Mouse (Mus musculus): Measurements from ENCODE around the gene Cym. TPM values are rescaled to one million over a fixed set of nuclear protein-coding genes. Genes with fewer than 3 reads are reported as not detected.

The Cym gene
- polyA plus RNA-seq, 1 experiment: not detected

DNA sequence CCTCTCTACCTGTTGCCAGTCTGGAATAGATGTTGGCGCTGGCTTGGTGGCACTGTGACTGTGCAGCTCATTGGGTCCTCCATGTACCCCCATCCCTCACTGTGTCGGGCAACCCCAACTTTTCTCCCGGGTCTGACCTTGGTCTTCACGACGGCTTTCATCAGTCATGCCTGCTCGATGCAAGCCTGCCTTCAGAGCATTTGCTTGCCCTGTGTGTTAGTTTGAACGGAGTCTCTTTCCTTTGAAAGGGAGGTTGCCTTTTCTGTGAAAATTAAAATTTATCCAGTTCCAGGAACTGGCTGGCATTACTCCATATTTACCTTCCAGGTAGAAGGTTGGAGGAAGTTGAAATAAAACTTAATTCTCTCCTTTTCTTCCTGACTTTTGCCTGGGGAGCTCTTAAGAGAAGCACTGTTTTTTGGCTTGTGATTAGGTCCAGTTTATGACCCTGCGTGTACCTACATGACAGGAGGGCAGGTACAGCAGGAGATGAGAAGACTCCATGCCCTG is 17.0 kb upstream of the Cym start:
- TF ChIP-seq POLR2A (IDR thresholded peaks at IDR 0.05; ENCODE audit: control insufficient read depth, low read depth, low read length): no peak
- no peak overlapping the region for H3K4me3 ChIP-seq (ENCODE audit: control insufficient read depth, low read depth, low read length)
- no peak overlapping the region for H3K27ac ChIP-seq (ENCODE audit: control insufficient read depth, insufficient read depth, low read depth, low read length)
- no peaks in the 10 kb centered on the region for H3K36me3 ChIP-seq (ENCODE audit: control insufficient read depth, insufficient read depth, low read length)
- H3K27me3 ChIP-seq (ENCODE audit: control insufficient read depth, insufficient read depth, low read length): no peaks in the 10 kb centered on the region
- H3K4me1 ChIP-seq (ENCODE audit: control insufficient read depth, insufficient read depth, low read length): no peaks in the 10 kb centered on the region; the same call in 1 of the 2 replicates

DNA sequence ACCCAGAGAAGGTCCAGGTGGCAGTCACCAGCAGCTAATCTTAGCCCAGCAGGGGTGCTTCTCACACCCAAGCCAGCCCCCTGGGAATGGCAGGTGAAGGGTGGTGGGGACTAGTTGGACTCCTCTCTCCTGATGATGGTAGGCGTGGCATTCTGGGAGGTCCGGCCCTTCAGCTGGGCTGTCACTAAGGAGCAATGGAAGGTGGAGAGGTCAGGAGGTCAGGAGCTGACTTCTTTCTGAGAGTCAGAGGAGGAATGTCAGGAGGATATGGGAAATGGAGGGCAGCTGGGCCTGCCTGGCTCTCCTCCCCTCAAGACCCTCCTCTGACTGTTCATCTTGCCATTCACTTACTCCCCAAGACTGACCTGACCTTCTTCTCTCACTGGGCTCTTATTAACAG is 16.5 kb upstream of the Cym start:
- H3K4me1 ChIP-seq (ENCODE audit: control insufficient read depth, insufficient read depth, low read length): no peaks in the 10 kb centered on the region; the same call in 1 of the 2 replicates
- no peaks in the 10 kb centered on the region for H3K36me3 ChIP-seq (ENCODE audit: control insufficient read depth, insufficient read depth, low read length)
- H3K27me3 ChIP-seq (ENCODE audit: control insufficient read depth, insufficient read depth, low read length): no peaks in the 10 kb centered on the region
- TF ChIP-seq POLR2A (IDR thresholded peaks at IDR 0.05; ENCODE audit: control insufficient read depth, low read depth, low read length) (no peak), CTCF (IDR thresholded peaks at IDR 0.05; ENCODE audit: control insufficient read depth, insufficient read depth, insufficient replicate concordance, low read depth, low read length) (no peak)
- H3K27ac ChIP-seq (ENCODE audit: control insufficient read depth, insufficient read depth, low read depth, low read length): no peak overlapping the region
- no peak overlapping the region for H3K4me3 ChIP-seq (ENCODE audit: control insufficient read depth, low read depth, low read length)

DNA sequence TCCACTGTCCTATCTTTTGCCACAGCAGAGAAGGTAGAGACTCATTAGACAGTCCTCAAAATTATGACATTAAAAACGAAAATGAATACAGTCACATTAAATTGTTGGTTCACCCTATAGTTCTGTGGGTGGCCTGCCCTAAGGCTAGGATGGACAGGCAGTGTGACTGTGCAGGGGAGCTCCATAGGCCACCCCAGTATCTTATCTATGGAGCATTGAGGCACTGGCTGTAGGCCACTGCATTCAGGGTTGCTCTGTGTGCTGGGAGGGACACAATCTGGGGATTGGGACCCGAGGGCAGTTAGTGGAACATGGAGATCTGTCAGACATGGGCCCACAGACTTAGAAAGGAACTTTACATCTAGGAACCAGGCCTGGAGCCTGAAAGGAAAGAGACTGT is 12.4 kb upstream of the Cym start:
- Histone ChIP-seq H3K4me1 (ENCODE audit: control insufficient read depth, insufficient read depth, low read length) (no peaks in the 10 kb centered on the region; the same call in 1 of the 2 replicates), H3K4me3 (ENCODE audit: control insufficient read depth, low read depth, low read length) (no peak overlapping the region), H3K36me3 (ENCODE audit: control insufficient read depth, insufficient read depth, low read length) (no peaks in the 10 kb centered on the region), H3K27ac (ENCODE audit: control insufficient read depth, insufficient read depth, low read depth, low read length) (0 out of 2 replicates have a peak overlapping the region, but pooled peaks have one; percentile 16), H3K27me3 (ENCODE audit: control insufficient read depth, insufficient read depth, low read length) (no peaks in the 10 kb centered on the region)
- TF ChIP-seq POLR2A (IDR thresholded peaks at IDR 0.05; ENCODE audit: control insufficient read depth, low read depth, low read length): no peak
- no peak for TF ChIP-seq CTCF (IDR thresholded peaks at IDR 0.05; ENCODE audit: control insufficient read depth, insufficient read depth, insufficient replicate concordance, low read depth, low read length)

DNA sequence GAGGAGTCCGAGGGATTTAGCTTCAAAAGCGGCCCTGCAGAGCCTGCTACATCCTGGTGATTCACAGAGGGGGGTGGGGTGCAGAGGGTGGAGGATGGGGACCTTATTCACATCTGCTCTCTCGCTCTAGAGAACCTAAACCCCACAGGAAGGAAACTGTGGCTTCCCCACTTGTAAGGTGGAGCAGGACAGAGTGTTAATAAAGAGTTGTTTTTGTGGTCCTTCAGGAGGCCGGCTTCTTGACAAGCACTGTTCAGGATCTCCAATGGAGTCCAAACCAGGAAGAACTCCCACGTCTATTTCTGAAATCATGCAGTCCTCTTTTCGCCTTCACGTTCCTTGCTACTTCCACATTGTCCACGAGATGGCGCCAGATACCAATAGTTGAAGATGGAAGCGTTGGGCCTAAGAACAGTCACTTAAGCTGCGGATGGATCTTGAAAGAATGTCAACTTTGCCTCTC is 11.8 kb upstream of the Cym start:
- Histone ChIP-seq H3K4me3 (ENCODE audit: control insufficient read depth, low read depth, low read length) (no peak overlapping the region), H3K27ac (ENCODE audit: control insufficient read depth, insufficient read depth, low read depth, low read length) (no peak overlapping the region), H3K4me1 (ENCODE audit: control insufficient read depth, insufficient read depth, low read length) (no peaks in the 10 kb centered on the region; the same call in 1 of the 2 replicates)

DNA sequence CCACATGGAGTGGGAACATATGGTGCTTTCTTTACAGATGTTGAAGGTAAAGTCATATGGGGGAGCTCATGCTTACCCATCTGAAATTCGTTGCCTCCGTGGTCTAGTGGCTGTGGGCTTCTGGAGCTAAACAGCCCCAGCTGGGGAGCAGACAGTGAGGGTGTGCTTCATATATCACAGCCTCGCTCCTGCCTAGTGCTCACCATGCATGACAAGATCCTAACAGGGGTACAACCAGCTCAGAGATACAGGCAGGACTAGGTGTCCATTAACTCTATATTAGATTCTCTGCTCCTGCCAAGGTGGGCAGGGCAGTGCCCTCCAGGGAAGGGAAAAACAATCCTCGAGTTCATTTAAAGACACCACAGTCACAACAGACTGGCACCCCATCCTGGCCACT is 9.7 kb upstream of the Cym start:
- Histone ChIP-seq H3K4me3 (ENCODE audit: control insufficient read depth, low read depth, low read length) (no peak overlapping the region), H3K4me1 (ENCODE audit: control insufficient read depth, insufficient read depth, low read length) (no peaks in the 10 kb centered on the region; the same call in 1 of the 2 replicates), H3K27ac (ENCODE audit: control insufficient read depth, insufficient read depth, low read depth, low read length) (no peak overlapping the region), H3K27me3 (ENCODE audit: control insufficient read depth, insufficient read depth, low read length) (no peaks in the 10 kb centered on the region), H3K36me3 (ENCODE audit: control insufficient read depth, insufficient read depth, low read length) (no peaks in the 10 kb centered on the region)
- TF ChIP-seq POLR2A (IDR thresholded peaks at IDR 0.05; ENCODE audit: control insufficient read depth, low read depth, low read length) (no peak), CTCF (IDR thresholded peaks at IDR 0.05; ENCODE audit: control insufficient read depth, insufficient read depth, insufficient replicate concordance, low read depth, low read length) (no peak)

More for the DNA sequence above, 11.8 kb upstream of the Cym start:
- no peaks in the 10 kb centered on the region for H3K27me3 ChIP-seq (ENCODE audit: control insufficient read depth, insufficient read depth, low read length)
- peak; percentile 47; the same call in 1 of the 2 replicates for TF ChIP-seq CTCF (IDR thresholded peaks at IDR 0.05; ENCODE audit: control insufficient read depth, insufficient read depth, insufficient replicate concordance, low read depth, low read length)
- no peak for TF ChIP-seq POLR2A (IDR thresholded peaks at IDR 0.05; ENCODE audit: control insufficient read depth, low read depth, low read length)
- no peaks in the 10 kb centered on the region for H3K36me3 ChIP-seq (ENCODE audit: control insufficient read depth, insufficient read depth, low read length)

DNA sequence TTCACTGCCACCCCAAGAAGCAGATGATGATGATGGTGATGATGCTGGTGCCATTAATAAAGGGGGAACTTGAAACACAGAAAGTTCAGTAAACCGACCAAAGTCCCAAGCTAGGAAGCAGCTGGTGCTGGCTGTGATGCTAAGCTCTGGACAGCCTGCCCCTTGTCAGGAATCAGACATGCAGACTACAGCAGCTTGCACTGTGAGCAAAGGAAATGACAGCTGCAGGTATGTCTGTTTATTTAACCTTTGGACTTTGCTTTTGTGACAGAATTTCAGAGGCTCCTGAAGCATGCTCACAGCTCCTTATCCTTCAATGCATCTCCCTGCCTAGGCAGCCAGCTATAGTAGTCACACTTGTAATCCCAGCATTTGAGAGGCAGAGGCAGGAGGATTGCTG is 9.0 kb upstream of the Cym start, which contains the start of gene A630076J17Rik:
Gene A630076J17Rik (plus strand): TSS at position 88 of the 400 bp plus-strand sequence.
- Histone ChIP-seq H3K27me3 (ENCODE audit: control insufficient read depth, insufficient read depth, low read length) (no peaks in the 10 kb centered on the region), H3K4me1 (ENCODE audit: control insufficient read depth, insufficient read depth, low read length) (no peaks in the 10 kb centered on the region; the same call in 1 of the 2 replicates), H3K4me3 (ENCODE audit: control insufficient read depth, low read depth, low read length) (no peak within 1 kb of the TSS), H3K36me3 (ENCODE audit: control insufficient read depth, insufficient read depth, low read length) (no peaks in the 10 kb centered on the region), H3K27ac (ENCODE audit: control insufficient read depth, insufficient read depth, low read depth, low read length) (no peak within 1 kb of the TSS)
- no peak for TF ChIP-seq POLR2A (IDR thresholded peaks at IDR 0.05; ENCODE audit: control insufficient read depth, low read depth, low read length)
- no peak for TF ChIP-seq CTCF (IDR thresholded peaks at IDR 0.05; ENCODE audit: control insufficient read depth, insufficient read depth, insufficient replicate concordance, low read depth, low read length)

DNA sequence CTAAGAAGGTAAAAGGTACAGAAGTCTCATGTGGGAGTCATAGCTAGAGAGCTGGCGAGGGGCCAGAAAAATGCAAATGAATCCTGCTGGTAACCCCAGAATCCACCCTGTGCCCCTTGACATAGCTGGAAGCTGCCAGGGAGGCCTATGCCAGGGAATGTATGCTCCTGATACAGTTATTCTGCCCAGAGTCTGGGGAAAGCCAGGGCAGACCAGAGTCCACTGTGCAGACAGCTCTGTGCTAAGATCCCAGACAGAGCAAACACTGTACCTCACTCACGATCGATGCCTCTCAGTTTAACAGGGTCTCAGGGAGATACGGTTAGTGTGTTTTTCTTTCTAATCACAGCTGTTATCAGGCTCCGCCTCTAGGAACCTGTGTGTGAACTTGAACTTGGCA is 8.3 kb upstream of the Cym start:
- Histone ChIP-seq H3K36me3 (ENCODE audit: control insufficient read depth, insufficient read depth, low read length) (no peaks in the 10 kb centered on the region), H3K27me3 (ENCODE audit: control insufficient read depth, insufficient read depth, low read length) (no peaks in the 10 kb centered on the region), H3K4me1 (ENCODE audit: control insufficient read depth, insufficient read depth, low read length) (no peaks in the 10 kb centered on the region; the same call in 1 of the 2 replicates), H3K4me3 (ENCODE audit: control insufficient read depth, low read depth, low read length) (no peak overlapping the region), H3K27ac (ENCODE audit: control insufficient read depth, insufficient read depth, low read depth, low read length) (no peak overlapping the region)
- no peak for TF ChIP-seq CTCF (IDR thresholded peaks at IDR 0.05; ENCODE audit: control insufficient read depth, insufficient read depth, insufficient replicate concordance, low read depth, low read length)
- TF ChIP-seq POLR2A (IDR thresholded peaks at IDR 0.05; ENCODE audit: control insufficient read depth, low read depth, low read length): no peak
